Mouse (Mus musculus): ENCODE measurements around the gene Kcnn1.
"Not testable (repeated sequence)": the region's sequence is repeated elsewhere in the genome, so short reads cannot be mapped to it uniquely, and the experiment has no call there.

Kcnn1 gene

GRCm38 (mm10) chr8:70843214-70843773 is 19.8 kb downstream of the Kcnn1 start:
- no peak for DNase-seq (ENCODE audit: low read depth, low spot score)

GRCm38 (mm10) chr8:70842484-70842883 is 20.6 kb downstream of the Kcnn1 start:
- DNase-seq (ENCODE audit: low read depth, low spot score), result no peak

GRCm38 (mm10) chr8:70841147-70842072 is 21.6 kb downstream of the Kcnn1 start:
- peak; percentile 92 for DNase-seq (ENCODE audit: low read depth, low spot score)

- no peak for DNase-seq (ENCODE audit: low read depth, low spot score)
Measured at GRCm38 (mm10) chr8:70840590-70840989, 22.5 kb downstream of the Kcnn1 start.

GRCm38 (mm10) chr8:70839408-70840351 is 23.4 kb downstream of the Kcnn1 start, which contains the start of gene Arrdc2:
Arrdc2 (minus strand) TSS chr8:70839720.
- DNase-seq (ENCODE audit: low read depth, low spot score), result peak; percentile 100

- DNase-seq (ENCODE audit: low read depth, low spot score), result no peak
Measured at GRCm38 (mm10) chr8:70838654-70839407, 24.2 kb downstream of the Kcnn1 start.

GRCm38 (mm10) chr8:70836666-70837065 is 26.4 kb downstream of the Kcnn1 start:
- no peak for DNase-seq (ENCODE audit: low read depth, low spot score)

GRCm38 (mm10) chr8:70834071-70834470 is 29.0 kb downstream of the Kcnn1 start:
- DNase-seq (ENCODE audit: low read depth, low spot score), result no peak

- no peak for DNase-seq (ENCODE audit: low read depth, low spot score)
Measured at GRCm38 (mm10) chr8:70833520-70833919, 29.5 kb downstream of the Kcnn1 start.

GRCm38 (mm10) chr8:70833018-70833482 is 30.0 kb downstream of the Kcnn1 start:
- no peak for DNase-seq (ENCODE audit: low read depth, low spot score)

GRCm38 (mm10) chr8:70832371-70832770 is 30.7 kb downstream of the Kcnn1 start:
- DNase-seq (ENCODE audit: low read depth, low spot score), result no peak

- no peak for DNase-seq (ENCODE audit: low read depth, low spot score)
Measured at GRCm38 (mm10) chr8:70831517-70831916, 31.5 kb downstream of the Kcnn1 start.

GRCm38 (mm10) chr8:70827796-70828195 is 35.3 kb downstream of the Kcnn1 start:
- DNase-seq (ENCODE audit: low read depth, low spot score), result no peak

GRCm38 (mm10) chr8:70827010-70827409 is 36.0 kb downstream of the Kcnn1 start:
- DNase-seq (ENCODE audit: low read depth, low spot score), result no peak

- DNase-seq (ENCODE audit: low read depth, low spot score), result no peak
Measured at GRCm38 (mm10) chr8:70825816-70826215, 37.2 kb downstream of the Kcnn1 start.

GRCm38 (mm10) chr8:70823802-70824201 is 39.3 kb downstream of the Kcnn1 start:
- no peak for DNase-seq (ENCODE audit: low read depth, low spot score)

- not testable (repeated sequence) for DNase-seq (ENCODE audit: low read depth, low spot score)
Measured at GRCm38 (mm10) chr8:70822594-70822993, 40.5 kb downstream of the Kcnn1 start.

- no peak for DNase-seq (ENCODE audit: low read depth, low spot score)
Measured at GRCm38 (mm10) chr8:70821992-70822391, 41.1 kb downstream of the Kcnn1 start.

- DNase-seq (ENCODE audit: low read depth, low spot score), result peak; percentile 79
Measured at GRCm38 (mm10) chr8:70821399-70821962, 41.6 kb downstream of the Kcnn1 start.

GRCm38 (mm10) chr8:70820101-70820935 is 42.7 kb downstream of the Kcnn1 start:
- peak; percentile 62 for DNase-seq (ENCODE audit: low read depth, low spot score)

Measured in forelimb bud, embryonic 11.5 days (tissue).